Mouse (Mus musculus) cerebellum, adult (tissue): ENCODE results near the gene Snupn.
"Not testable (repeated sequence)": the region's sequence is repeated elsewhere in the genome, so short reads cannot be mapped to it uniquely, and the experiment has no call there.

ENCODE experiments used
- ATAC-seq: cut with Nextera tagmentation; 2 replicates; pipeline ENCODE4 v1.9.2; 2017; ENCODE audit warnings: mild to moderate bottlenecking, moderate library complexity, mixed read lengths; ENCODE audit not compliant: insufficient number of reproducible peaks, low FRiP score, low TSS enrichment

The Snupn gene

GRCm38 (mm10) chr9:56996028-56996346 is 45.3 kb downstream of the Snupn start:
- ATAC-seq: no peak

DNA sequence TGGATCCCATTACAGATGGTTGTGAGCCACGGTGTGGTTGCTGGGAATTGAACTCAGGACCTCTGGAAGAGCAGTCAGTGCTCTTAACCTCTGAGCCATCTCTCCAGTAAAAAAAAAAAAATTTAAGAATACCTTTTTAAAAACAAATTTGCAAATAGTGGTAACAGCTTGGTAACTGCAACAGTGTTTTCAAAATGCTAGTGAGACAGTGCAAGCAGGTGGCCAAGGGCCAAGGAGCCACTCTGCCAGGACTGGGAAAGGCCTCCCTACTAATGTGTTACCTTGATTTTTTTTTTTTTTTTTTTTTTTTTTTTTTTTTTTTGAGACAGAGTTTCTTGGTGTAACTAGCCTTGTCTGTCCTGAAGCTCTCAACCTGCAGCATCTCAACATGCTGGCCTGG is 46.5 kb downstream of the Snupn start:
- not testable (repeated sequence) for ATAC-seq

GRCm38 (mm10) chr9:57003011-57003410 is 52.3 kb downstream of the Snupn start:
- ATAC-seq: no peak

DNA sequence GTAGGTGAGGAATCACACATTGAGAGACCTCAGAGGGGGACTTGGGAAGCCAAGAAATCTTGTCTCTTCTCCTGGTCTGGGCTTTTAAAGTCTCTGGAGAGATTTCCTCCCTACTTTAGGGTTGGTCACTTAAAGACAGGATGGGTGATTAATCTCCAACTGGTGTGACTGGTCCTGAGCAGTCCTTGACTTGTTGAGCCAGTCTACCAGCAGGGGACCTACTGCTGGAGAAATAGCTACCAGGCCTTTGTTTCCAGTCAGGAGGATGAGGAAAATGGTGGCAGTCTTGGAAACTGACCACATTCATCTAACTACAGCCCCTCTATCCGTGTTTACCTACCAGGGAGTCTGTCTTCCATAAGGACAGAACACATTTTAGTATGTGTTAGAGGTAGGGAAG is 61.7 kb downstream of the Snupn start:
- ATAC-seq: no peak

- ATAC-seq: no peak
These were observed 62.2 kb downstream of the Snupn start for GRCm38 (mm10) chr9:57012895-57013294.

DNA sequence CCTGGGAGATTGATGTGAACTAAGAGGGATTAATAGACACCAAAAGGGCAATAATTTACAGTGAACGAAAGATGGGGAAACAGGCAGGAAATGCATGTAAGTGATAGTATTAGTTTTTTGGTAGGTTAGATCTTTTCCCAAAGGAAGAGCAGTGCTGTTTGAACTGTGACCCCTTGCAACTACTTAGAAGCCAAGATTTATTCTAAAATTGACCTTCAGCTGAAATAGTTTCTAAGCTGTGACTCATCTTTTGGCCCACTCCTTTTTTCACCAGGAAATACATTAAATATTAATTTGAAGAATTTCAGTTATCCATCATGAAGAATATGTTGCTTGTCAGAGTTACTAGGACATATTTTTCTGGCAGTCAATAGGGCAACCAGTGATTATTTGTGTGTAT is 63.1 kb downstream of the Snupn start:
- ATAC-seq: no peak

DNA sequence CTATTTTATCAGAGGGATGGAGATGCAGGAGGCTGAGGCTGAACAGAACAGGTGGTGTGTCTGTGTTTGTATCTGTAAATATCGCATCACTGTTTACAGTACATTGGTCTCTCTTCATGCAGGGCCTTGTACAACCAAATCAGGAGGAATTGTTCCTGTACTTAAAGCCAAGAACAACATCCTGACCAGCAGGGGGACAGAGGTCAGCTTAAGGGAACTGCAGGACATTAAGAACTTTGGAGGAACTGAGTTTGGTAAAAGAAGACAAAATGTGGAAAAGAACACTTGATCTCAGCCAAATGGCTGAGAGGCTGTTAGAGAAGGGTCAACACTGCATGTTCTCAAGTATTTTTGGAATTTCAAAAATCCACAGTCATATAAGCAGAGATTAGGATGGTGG is 64.1 kb downstream of the Snupn start:
- ATAC-seq: no peak

DNA sequence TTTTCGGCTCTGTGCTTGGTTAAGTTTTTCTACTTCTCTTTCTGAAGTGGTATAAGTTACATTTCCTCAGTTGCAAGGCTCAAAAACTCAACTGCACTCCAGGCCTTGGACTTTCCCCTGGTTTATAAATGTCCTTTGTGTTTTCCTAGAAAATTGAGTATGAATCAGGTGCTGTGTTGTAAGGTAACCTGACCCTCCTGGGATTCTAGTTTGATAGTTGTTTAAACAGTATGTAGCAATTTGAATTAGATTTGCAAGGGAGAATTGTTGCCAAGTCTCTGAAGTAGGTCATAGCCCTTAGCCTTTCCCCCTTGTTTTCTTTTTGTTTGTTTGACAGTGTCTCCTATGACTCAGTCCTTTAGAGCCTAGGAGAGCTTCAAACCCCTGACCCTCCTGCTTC is 67.0 kb downstream of the Snupn start:
- ATAC-seq: no peak

GRCm38 (mm10) chr9:57031756-57032155 is 81.1 kb downstream of the Snupn start:
- no peak for ATAC-seq
